Mouse (Mus musculus) c-Kit-positive CD71-positive TER-119-negative erythroid progenitor cells, embryonic 14.5 days (primary cell): ENCODE results near the gene Cela3a.
"Not testable (repeated sequence)": the region's sequence is repeated elsewhere in the genome, so short reads cannot be mapped to it uniquely, and the experiment has no call there.

ENCODE experiments used
- DNase-seq: peaks from one replicate; pipeline ENCODE4 v3.0.0-alpha.2; 2013; ENCODE audit warnings: low read depth

Gene Cela3a

GRCm38 (mm10) chr4:137414936-137415335 lies 5.3 kb upstream of the Cela3a start:
- DNase-seq, result no peak

- DNase-seq, result not testable (repeated sequence)
These were observed 2.7 kb upstream of the Cela3a start for GRCm38 (mm10) chr4:137412185-137412709.

DNA sequence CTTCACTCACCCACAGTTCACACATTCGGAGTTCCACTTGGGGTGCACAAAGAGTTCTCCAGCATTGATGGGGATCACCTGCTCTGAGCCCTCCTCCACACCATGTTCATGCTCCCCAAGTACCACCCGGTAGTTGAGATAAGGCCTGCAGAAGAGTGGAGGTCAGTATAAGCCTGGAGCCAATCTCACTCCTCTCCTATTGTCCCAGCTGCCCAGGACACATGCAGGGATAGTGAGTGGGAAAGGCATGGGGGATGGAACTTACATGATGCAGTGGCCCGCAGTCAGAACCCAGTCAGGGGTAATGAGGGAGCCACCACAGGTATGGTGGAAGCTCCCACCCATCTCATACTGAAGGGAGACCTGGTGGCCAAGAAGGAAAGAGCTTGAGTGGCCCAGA lies 4.0 kb downstream of the Cela3a start:
- no peak for DNase-seq

GRCm38 (mm10) chr4:137396641-137397525 lies 12.7 kb downstream of the Cela3a start:
- DNase-seq, result no peak

- no peak for DNase-seq
These were observed 16.0 kb downstream of the Cela3a start for GRCm38 (mm10) chr4:137393378-137394135.

GRCm38 (mm10) chr4:137392874-137393273 lies 16.7 kb downstream of the Cela3a start:
- DNase-seq, result no peak

GRCm38 (mm10) chr4:137391287-137391686 lies 18.3 kb downstream of the Cela3a start:
- DNase-seq, result no peak

- no peak for DNase-seq
These were observed 19.4 kb downstream of the Cela3a start for GRCm38 (mm10) chr4:137390196-137390595.

DNA sequence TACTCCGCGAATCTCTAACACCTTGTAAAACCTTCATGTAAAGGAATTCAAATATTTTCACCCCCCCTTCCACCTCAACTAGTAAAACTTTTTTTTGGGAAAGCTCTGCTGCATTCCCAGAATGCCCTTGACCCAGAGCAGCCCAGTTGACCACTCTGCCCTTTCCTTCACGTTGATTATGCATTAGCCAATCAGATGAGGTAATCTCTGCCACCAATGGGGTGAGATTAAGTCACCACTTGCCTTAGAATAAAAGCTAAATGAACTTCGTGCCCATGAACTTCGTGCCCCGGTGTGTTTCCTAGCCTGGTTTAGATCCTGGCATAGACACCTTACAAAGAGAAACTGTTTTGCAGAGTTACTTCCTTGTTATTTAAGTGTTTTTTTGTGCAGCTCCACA lies 20.6 kb downstream of the Cela3a start:
- no peak for DNase-seq

DNA sequence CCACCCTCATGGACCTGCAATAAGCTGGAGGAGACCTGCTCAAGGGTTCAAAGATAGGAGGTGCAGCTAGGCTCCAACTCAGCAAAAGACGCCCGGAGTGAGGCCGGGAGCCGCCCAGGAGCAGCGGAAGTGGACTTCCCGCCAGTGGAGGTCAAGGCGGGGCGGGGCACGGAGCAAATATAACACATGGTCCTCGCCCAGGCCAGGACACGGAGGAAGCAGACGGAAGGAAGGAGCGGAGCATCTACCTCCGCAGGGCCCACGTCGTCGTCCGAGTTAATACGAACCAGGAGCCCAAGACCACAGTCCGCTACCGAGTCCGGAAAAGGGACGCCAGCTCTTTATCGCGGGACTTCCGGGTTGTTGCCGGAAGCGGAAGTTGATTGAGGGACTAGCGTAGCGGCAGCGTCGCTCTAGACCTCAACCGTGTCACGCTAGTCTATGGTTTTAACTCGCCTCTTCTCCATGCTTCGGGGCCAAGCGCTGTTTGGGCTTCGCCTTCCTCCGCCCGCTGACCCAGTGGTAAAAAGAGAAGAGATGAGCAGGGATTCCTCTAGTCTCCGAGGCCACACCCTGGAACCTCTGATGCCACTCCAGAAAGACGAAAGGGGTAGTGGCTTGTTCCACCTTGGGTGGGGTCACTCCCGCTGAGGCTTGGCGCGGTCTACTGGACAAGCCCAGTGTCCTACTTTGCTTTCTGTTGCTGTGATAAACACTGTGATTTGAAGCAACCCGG lies 21.4 kb downstream of the Cela3a start:
- DNase-seq, result peak; percentile 87

- peak; percentile 32 for DNase-seq
These were observed 22.0 kb downstream of the Cela3a start for GRCm38 (mm10) chr4:137387482-137388058.

DNA sequence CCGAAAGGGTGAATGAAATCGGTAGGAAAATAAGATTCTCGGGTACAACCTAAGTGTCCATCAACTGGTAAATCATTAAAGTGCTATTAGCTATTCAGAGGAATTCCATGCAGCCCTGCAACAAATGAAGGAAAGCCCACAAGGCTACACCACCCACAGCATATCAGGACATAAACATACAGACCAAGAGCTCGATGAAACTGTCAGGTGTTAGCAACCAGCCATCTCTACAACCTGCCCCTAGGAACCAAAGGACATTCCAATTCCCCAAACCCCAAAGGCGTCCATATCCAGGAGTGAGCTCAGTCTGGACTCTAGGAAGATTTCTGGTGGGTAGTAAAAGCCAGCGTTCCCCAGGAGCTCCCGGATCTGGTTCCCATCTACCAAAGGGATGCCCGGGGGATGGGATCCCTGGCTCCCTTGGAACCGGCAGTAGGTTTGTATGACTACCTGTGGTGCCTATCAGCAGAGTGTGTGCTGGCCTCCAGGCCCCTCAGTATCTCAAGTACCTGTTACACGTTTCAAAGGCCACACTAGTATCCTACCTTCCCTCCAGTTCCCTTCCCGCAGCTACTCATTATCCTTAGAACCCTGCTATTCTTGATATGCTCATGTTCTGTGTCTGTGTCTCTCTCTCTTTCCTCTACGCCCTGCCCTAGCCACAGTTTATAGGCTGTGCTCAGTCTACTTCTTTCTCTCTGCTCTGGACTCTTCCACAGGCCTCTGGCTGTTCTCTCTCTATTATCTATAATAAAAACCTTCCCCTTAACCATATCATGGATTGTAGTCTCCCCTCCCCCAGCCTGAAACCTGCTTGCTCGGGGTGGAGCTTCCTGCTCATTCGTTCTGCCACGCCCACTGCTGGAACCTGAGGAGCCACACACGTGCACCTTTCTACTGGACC lies 28.6 kb downstream of the Cela3a start:
- DNase-seq, result peak; percentile 63

DNA sequence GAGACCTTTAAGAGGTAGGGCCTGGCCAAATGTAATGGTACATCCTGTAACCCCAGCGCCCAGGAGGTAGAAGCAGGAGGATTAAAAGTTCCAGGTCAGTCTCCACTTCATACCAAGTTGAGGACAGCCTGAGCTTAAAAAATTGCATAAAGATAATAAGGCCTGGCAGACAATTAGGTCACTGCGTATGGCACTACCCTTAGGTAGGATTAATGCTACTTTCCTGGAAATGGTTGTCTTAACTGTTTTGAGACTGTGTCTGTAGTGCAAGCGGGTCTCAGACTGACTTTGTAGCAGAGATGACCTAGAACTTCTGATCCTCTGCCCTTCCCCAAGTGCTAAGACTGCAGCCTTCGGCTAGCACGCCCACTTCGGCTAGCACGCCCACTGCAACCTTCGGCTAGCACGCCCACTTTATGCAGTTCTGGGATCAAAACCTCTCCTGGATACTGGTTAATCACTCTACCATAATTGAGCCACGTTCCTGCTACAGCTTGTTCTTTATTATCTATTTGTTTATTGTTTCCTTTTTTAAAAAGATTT lies 29.8 kb downstream of the Cela3a start:
- no peak for DNase-seq

- DNase-seq, result no peak
These were observed 30.5 kb downstream of the Cela3a start for GRCm38 (mm10) chr4:137379085-137379484.

DNA sequence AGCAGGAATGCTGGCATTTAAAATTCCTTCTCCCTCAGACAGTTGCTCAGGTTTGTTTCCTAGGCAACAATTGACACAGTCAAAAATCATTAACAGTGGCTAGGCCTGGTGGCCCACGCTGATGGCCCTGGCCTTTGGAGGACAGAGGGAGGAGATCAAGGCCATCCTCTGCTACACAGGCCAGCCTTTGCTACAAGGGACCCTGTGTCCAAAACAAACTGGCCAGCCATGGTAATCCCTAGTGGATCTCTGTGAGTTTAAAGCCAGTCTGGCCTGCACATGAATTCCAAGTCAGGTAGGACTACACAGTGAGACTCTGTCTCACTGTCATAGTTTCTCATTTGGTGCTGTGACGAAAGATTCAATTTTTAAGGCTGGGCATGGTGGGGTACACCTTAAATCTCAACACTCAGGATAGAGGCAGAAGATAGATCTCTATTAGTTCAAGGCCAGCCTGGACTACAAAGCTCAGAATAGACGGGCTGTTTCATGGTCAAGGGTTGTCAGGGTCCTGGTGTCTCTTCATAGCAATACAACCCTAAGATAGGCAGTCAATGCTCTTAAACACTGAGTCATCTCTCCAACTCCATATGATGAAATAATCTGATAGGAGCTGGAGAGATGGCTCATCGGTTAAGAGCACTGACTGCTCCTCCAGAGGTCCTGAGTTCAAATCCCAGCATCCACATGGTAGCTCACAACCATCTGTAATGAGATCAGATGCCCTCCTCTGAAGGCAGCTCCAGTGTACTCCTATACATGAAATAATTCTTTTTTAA lies 31.9 kb downstream of the Cela3a start:
- no peak for DNase-seq

DNA sequence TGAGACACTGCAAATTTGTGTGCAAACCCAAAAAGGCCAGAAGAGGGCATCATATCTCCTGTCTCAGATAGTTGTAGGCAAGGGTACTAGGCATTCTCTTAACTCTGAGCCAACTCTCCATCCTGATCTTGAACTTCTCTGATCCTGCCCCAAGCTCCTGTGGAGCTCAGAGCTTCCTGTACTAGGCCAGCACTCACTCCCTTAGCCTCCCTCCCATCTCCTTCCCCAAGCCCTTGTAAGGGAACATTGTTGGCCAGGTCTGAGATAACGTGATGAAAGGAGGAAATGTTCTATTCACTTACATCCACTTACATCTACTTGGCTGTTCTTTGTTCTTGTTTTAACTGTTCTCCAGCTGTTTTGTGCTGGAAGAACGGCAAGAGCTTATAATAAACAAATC lies 32.8 kb downstream of the Cela3a start:
- DNase-seq, result no peak

DNA sequence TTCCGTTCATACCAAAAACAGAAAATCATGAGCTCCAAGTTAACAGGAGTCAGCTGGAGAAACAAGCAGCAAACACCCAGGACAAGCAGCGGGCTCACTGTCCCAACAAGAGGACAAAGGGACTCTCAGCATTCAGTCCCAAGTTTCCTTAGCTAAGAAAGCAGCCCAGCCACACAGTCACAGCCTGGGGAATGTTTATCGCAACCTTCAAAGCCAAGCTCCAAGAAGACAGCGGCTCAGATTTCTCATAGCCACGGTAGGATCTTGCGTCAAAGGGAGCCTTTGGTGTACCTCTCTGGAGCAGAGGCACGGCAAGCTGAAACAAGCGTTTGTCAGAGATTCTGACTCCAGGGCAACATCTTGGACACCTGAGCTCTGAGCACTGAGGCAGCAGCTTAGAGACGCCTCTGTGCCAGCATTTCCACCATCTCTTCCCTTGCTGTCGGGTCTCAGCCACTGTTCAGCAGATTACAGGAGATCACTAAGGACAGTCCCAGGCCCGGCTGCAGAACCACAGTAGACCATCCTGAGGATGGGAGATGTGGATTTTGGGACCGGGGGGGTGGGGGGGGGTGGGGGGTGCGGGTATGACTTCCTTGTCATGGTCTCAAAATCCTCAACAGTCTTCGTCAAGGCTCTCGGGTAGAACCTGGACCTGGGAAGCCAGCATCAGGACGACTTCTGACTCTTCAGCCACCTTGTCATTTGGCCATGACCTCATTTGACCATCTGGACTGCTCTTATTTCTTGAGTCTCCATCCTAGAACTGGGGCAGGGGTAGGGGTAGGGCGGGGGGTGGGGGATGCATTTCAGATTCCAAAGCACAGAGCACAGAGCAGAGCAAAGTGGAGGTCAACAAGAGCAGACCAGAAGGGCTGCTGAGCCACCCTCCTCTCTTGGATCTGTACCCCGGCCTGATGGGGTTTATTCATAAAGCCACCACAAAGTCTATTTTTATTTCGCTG lies 34.0 kb downstream of the Cela3a start:
- no peak for DNase-seq

DNA sequence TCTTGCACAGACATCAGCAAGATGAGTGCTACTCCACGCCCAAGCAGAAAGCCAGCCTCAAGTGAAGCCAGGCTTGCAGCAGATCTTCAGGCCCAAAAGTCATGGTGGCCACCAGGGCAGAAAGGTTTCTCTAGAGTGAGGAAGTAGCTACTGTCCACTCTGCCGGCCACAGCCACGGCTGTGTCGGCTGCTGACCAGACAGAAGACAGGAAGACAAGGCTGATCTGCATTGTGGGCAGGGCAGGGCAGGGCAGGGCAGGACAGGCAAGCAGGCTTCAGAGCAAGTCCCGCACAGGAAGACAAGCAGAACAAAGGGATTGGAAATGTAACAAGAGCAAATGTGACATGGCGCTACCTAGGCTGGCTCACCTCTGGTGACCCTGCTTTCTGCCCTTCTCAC lies 35.9 kb downstream of the Cela3a start:
- DNase-seq, result no peak
